In genomic region chr9:22532810-22533447, GRCm38 (mm10) we compare ENCODE assay signal across 8 mouse cellular contexts. TPM values are rescaled to one million over a fixed set of nuclear protein-coding genes. Genes with fewer than 3 reads are reported as not detected.
DNase-seq lines count a peak whose midpoint lies in the region; ATAC-seq and TF ChIP-seq lines count a peak whose summit lies in the region.

No protein-coding gene starts in this region.

- H3K4me2 ChIP-seq in heart, postnatal 0 days (ENCODE audit: low read depth, low read length): no peak overlapping the region
- H3K4me2 ChIP-seq in lung, embryonic 15.5 days: no peak overlapping the region

- DNase-seq in heart, postnatal 0 days (ENCODE audit: low spot score): peak; percentile 66
- DNase-seq in heart, postnatal 36 days: no peak
- peak; percentile 11 for DNase-seq in cerebellum, adult 8-10 months
- peak; percentile 46 to 72 for DNase-seq in frontal cortex, postnatal 36 days (ENCODE audit: low spot score in 2 of 2)
- peak; percentile 52 for DNase-seq in layer of hippocampus, adult 11-12 months (ENCODE audit: low spot score)
- peak; percentile 24 for DNase-seq in retina, postnatal 7 days (ENCODE audit: low read depth, low spot score)

- no peaks in the 10 kb centered on the region for H3K36me3 ChIP-seq in heart, postnatal 0 days (replicated peaks; ENCODE audit: control insufficient read depth, insufficient read depth, low read length)
- no peaks in the 10 kb centered on the region for H3K36me3 ChIP-seq in lung, embryonic 15.5 days

- ATAC-seq in heart, postnatal 0 days (ENCODE audit: insufficient read depth, low read depth): peak; percentile 58
- ATAC-seq in lung, embryonic 15.5 days (ENCODE audit: borderline replicate concordance, extremely low read depth, low FRiP score, low TSS enrichment): 0 out of 2 replicates have a peak, but pooled peaks have one; percentile 46
- ATAC-seq in granulocyte monocyte progenitor cell, adult 5-6 weeks (replicated peaks; ENCODE audit: poor library complexity, severe bottlenecking): no peak; the same call in 1 of the 2 replicates

- H3K27me3 ChIP-seq in heart, postnatal 0 days (ENCODE audit: control insufficient read depth, insufficient read depth, low read length): no peaks in the 10 kb centered on the region
- H3K27me3 ChIP-seq in lung, embryonic 15.5 days: no peaks in the 10 kb centered on the region

- no peaks in the 10 kb centered on the region for H3K4me1 ChIP-seq in heart, postnatal 0 days (ENCODE audit: control insufficient read depth, insufficient read depth)
- H3K4me1 ChIP-seq in lung, embryonic 15.5 days: no peaks in the 10 kb centered on the region

- peak; percentile 65 for TF ChIP-seq CTCF in heart, postnatal 0 days (IDR thresholded peaks at IDR 0.05; ENCODE audit: low read depth)

- no peak overlapping the region for H3K4me3 ChIP-seq in heart, postnatal 0 days (ENCODE audit: low read depth, low read length)
- H3K4me3 ChIP-seq in lung, embryonic 15.5 days: no peak overlapping the region

- no peak overlapping the region for H3K27ac ChIP-seq in heart, postnatal 0 days (ENCODE audit: low read depth)
- no peak overlapping the region for H3K27ac ChIP-seq in lung, embryonic 15.5 days

- TF ChIP-seq EP300 in heart, postnatal 0 days (IDR thresholded peaks at IDR 0.05; ENCODE audit: low read depth): no peak

- WGBS in heart, postnatal 0 days: 45% methylated on average over 9 of the region's 9 CpGs
- 48% methylated on average over 9 of the region's 9 CpGs for WGBS in lung, embryonic 15.5 days

- intact Hi-C loops in heart, postnatal 36 days (cut with DNase I): no loop called here

- no peaks in the 10 kb centered on the region for H3K9me3 ChIP-seq in heart, postnatal 0 days (replicated peaks; ENCODE audit: control insufficient read depth, low read length)
- H3K9me3 ChIP-seq in lung, embryonic 15.5 days: no peaks in the 10 kb centered on the region

- H3K9ac ChIP-seq in heart, postnatal 0 days (replicated peaks; ENCODE audit: low read depth, low read length): no peak overlapping the region
- H3K9ac ChIP-seq in lung, embryonic 15.5 days: no peak overlapping the region

RNA-seq across cellular contexts. Expression of gene Bbs9, which starts 57.4 kb away (rescaled TPM):
- 17.2 and 18.9 TPM in 2 replicates for total RNA-seq in heart, postnatal 0 days (2014; rRNA removed; ENCODE audit: low replicate concordance)
- 5.2 and 5.5 TPM in 2 replicates for polyA plus RNA-seq in heart, postnatal 0 days (2015; fragmentation: Nextera tagmentation; extraction: Ambion mirVana)
- 10 to 100 TPM; 11.8 to 14.0 TPM for total RNA-seq in heart, postnatal 36 days (2021)
- polyA plus RNA-seq in lung, embryonic 15.5 days (2015; fragmentation: Nextera tagmentation; extraction: Ambion mirVana): 13.5 and 14.7 TPM in 2 replicates
- 10.9 and 20.5 TPM in 2 replicates for total RNA-seq in granulocyte monocyte progenitor cell, adult 5-6 weeks (2014; fragmentation: Nextera tagmentation)
- total RNA-seq in granulocyte monocyte progenitor cell, adult 5-6 weeks (2017): 14.8 and 18.4 TPM in 2 replicates

Comparison
In these comparisons a context has a peak if more than half of its experiments do, and no peak if none do; other contexts are left out.
1. DNase-seq: peak in heart, postnatal 0 days (single experiment), cerebellum, adult 8-10 months (single experiment), frontal cortex, postnatal 36 days (2 of 2), layer of hippocampus, adult 11-12 months (single experiment) and retina, postnatal 7 days (single experiment); none in heart, postnatal 36 days (0 of 2).